Mouse (Mus musculus) right cerebral cortex, postnatal 14 days (tissue): ENCODE measurements at regions not wholly inside any gene's neighbourhood (a gene's known extent, or its start where the extent isn't known, plus 50 kb on each side); places are given as distances from the start of the nearest gene placed in this dataset.

ENCODE experiments used
- DNase-seq: peaks from one replicate; pipeline ENCODE4 v3.0.0; 2022

- DNase-seq = no peak
Observed at GRCm38 (mm10) chr2:167778271-167778670, 88.6 kb upstream of the Tmem189 start.

- DNase-seq = peak; percentile 61
Observed at GRCm38 (mm10) chr2:167777331-167778085, 87.9 kb upstream of the Tmem189 start.

- no peak for DNase-seq
Observed at GRCm38 (mm10) chr2:167776251-167777168, 86.9 kb upstream of the Tmem189 start.

- DNase-seq = no peak
Observed at GRCm38 (mm10) chr2:167775218-167775915, 85.7 kb upstream of the Tmem189 start.

GRCm38 (mm10) chr2:167774806-167775179, 85.2 kb upstream of the Tmem189 start:
- no peak for DNase-seq

- no peak for DNase-seq
Observed at GRCm38 (mm10) chr2:167774166-167774805, 84.7 kb upstream of the Tmem189 start.

GRCm38 (mm10) chr2:167772834-167773233, 83.2 kb upstream of the Tmem189 start:
- DNase-seq = no peak

DNA sequence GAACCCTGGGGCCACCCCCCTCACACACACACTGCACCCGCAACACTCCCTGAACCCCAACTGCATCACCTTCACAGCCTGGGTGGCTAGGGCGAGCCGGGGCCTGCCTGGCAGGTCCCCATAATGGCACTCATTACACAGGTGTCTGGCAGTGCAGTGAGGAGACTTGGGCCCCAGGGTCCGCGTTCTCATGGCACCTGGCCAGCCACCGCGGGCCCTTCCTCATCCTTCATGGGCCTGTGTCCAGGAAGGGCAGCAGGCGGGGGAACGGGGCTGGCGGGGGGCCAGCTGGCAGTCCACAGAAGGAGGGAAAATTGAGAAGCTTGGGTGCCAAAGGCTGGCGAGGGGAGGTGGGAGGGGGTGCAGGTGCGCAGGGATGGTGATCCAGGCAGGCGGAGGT, 78.3 kb upstream of the Tmem189 start:
- DNase-seq = peak; percentile 40

- no peak for DNase-seq
Observed at GRCm38 (mm10) chr2:167767371-167767770, 77.7 kb upstream of the Tmem189 start.

DNA sequence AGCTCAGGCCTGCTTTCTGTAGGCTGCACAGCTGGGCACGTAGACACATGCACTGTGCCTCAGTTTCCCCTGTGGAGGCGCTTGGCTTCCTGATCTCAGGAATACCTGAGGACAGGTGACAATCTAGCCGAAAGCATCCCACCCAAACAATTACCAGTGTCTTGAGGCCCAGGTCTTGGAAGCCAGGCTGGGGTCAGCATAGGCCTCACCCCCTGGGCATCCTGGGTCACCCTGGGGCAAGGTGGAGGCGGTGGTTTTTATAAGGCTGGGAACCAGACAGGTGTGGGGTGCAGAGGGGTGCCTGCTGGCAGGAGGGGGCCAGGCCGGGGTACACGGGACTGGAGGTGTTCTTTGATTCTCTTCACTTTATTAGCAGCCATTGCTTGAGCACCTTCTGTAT, 76.2 kb upstream of the Tmem189 start:
- no peak for DNase-seq

DNA sequence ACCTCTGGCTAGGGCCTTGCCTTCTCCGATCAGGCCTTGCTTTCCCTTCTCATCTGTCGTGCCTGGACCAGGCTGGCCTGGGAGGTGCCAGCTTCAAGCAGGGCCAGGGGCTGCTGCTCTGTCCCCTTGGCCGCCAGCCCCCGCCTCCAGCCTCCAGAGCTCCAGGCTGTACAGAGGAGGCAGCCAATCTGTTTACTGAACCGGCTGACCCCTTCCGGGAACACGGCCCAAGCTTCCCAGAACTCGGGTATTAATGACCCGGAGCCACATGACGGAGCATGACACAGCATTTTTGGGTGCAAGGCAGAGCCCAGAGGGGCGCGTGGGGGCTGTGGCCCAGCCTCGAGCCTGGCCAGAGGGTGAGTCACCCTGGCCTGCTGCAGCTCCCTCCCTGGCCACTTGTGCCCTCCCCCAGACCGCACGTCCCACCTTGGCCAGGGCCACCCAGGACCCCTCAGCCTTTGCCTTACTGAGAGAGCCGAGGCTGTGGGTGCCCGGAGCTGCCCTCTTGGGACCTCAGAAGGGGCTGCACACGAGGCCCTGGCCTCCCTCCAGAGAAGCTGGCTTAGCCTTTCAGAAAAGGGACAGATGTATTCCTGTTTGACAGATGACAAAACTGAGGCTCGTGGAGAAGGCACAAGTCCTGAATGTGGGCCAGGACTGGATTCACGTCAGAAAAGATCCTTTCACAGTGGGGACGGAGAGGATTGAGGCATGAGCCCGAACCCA, 75.6 kb upstream of the Tmem189 start:
- DNase-seq = peak; percentile 54

DNA sequence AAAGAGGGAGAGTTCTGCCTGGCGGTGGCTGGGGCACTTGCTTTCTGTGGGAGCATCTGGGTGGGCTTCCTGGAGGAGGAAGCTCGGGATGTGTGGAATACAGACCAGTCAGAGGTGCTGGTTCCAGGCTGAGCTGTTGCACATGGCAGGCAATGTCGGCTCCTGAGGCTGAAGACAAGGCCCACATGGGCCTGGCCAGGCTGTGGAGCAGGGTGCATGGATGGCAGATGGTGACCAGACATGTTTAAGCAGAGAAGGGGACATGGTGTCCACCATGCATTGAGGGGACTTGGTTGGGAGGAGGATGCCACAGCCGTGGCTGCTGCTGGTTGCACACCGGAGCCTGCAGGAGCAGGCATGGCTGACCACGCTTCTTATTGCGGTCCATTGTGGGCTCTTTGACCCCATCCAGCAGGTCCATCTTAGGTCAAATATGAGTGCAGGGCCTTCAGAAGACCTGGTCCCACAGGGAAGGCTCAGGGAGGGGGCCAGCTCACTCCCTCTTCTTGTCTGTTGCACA, 74.3 kb upstream of the Tmem189 start:
- DNase-seq = no peak

- DNase-seq = no peak
Observed at GRCm38 (mm10) chr2:167761404-167761936, 71.8 kb upstream of the Tmem189 start.

DNA sequence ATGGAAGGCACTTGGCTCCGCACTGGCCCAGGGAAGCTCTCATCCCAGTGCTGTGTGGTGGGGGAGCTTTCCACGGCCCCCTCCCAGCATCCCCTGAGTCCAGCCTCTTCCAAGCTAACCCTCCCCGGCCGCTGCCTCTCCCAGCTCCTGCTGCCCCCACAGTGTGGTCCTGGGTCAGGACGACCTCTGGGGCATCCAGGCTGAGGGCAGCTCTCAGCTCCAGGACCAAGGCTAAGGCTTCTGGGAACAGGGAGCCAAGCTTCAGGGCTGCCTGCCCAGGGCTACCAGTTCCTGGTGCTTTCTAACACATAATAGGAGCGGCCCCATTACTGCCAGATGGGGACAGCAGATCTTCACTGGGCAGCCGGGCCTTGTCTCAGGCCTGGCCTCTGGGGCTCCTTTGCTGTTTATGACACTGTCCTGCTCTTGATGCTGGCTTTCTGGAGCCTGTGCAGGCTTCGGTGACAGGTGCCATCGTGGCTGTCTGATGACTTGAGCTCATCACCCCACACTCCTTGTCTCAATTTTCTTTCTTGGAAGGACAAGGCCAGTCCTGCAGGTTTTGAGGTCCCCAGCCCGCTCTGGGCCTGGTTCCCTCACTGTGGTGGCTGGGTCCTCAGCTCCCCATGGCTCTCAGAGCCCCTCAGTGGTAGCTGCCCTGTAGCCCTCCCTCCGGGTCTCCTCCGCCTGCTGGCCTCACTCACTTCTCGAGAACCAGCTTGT, 71.2 kb upstream of the Tmem189 start:
- DNase-seq = no peak

GRCm38 (mm10) chr2:167759603-167760390, 70.2 kb upstream of the Tmem189 start:
- DNase-seq = no peak

- no peak for DNase-seq
Observed at GRCm38 (mm10) chr2:167757157-167757780, 67.6 kb upstream of the Tmem189 start.

- no peak for DNase-seq
Observed at GRCm38 (mm10) chr2:167756721-167757120, 67.1 kb upstream of the Tmem189 start.

- no peak for DNase-seq
Observed at GRCm38 (mm10) chr2:167754929-167755551, 65.4 kb upstream of the Tmem189 start.

DNA sequence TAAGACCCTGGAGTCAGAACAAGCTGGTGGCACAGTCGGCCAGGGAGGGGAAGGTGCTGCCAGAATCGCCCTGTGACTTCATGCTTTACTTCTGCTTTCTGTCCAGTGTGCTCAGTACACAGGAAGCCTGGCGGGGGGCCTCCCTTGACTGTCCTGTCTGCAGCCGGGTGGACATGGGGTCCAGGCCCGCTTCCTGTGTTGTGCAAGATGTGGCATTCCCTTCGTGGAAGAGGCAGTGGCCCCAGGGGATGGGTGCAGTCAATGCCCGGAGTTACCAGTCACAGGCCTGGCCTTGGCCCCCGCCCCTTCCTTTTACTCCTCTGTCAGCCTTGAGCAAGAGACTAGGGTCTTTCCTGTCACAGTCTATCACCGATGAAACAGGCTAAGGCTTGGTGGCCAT, 64.3 kb upstream of the Tmem189 start:
- DNase-seq = no peak
